Mouse (Mus musculus): ENCODE results near the gene Plekhm3.

Plekhm3 gene

GRCm38 (mm10) chr1:64871956-64872355 lies 84.7 kb downstream of the Plekhm3 start:
- no peak for DNase-seq

- DNase-seq: no peak
Measured at GRCm38 (mm10) chr1:64867684-64868083, 88.9 kb downstream of the Plekhm3 start.

GRCm38 (mm10) chr1:64866140-64866539 lies 90.5 kb downstream of the Plekhm3 start:
- DNase-seq: no peak

GRCm38 (mm10) chr1:64860235-64860920 lies 96.2 kb downstream of the Plekhm3 start:
- no peak for DNase-seq

DNA sequence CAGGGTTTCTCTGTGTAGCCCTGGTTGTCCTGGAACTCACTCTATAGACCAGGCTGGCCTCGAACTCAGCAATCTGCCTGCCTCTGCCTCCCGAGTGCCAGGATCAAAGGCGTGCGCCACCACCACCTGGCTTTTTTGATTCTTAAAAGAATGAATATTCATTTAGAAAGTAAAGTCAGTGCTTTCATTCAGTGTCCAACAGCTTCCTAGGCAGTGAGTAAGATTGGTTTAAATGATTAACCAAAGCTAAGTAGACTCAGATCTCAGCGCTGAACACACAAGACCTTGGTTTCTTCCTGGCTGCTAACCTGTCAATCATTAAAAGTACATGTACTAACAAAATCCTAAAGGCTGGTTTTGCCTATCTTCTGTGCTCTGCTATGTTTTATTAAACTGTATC lies 96.8 kb downstream of the Plekhm3 start:
- DNase-seq: no peak

- no peak for DNase-seq
Measured at GRCm38 (mm10) chr1:64854835-64855234, 101.8 kb downstream of the Plekhm3 start.

DNA sequence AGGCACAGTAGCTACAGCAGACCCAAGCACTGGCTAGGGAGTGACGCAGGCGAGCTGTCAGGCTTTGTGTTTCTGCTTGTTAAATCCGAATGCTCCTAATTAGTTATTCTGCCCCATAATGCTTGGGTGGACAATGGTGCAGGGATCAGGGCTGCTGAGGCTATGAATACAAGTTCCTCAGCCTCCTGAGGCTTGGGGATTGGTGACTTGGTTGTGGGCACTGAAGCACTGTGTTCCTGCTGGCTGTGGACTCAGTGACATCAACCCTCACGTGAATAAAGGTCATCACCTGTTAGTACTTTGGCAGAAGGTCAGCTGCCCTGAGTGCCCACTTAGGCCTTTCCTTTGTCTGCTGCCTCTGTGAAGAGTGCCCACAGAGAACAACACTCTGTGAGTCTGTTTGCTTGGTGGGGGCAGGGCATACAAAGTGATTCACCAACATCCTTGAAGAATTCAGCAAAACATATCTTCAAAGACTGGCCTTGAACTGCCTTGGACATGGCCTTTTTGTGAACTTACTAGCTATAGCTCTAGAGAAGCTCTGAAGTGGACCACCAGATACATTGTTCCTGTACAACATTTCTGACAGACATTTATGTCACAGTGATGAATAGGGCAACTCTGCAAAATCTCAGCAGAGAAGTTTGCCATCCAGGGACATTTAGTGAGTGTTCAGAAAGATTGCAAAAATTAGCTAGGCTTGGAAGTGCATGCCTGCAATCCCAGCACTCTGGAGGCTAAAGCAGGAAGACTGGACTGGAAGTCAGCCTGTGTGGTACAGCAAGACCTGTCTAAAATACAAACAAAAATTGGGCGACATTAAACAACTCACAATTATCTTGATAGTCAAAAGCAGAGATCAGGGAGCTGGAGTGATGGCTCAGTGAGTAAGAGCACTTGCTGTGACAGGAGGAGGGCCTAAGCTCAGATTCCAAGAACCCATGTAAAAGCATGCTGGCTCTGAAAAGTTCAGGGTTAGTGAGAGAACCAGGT lies 102.6 kb downstream of the Plekhm3 start:
- DNase-seq: no peak

- no peak for DNase-seq
Measured at GRCm38 (mm10) chr1:64853244-64853643, 103.4 kb downstream of the Plekhm3 start.

GRCm38 (mm10) chr1:64852272-64852671 lies 104.4 kb downstream of the Plekhm3 start:
- no peak for DNase-seq

DNA sequence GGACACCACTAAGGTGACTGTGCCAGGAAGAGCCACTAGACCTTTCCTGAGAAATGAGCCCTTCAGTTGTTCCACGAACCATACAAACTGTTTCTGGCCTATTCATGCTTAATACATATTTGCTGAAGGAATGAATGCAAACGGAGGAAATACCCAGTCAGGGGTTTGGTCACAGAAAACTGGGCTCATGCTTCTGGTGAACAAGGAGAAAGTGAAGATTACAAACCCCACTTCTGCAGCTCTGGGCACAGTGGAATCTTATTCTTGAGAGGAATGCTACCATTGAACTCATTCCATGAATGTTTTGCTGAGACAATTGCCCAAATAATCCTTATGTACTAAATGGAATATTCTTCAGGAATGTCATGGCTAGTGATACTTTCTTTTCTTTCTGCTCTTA lies 106.3 kb downstream of the Plekhm3 start:
- no peak for DNase-seq

GRCm38 (mm10) chr1:64848996-64849395 lies 107.6 kb downstream of the Plekhm3 start:
- no peak for DNase-seq

GRCm38 (mm10) chr1:64848081-64848480 lies 108.5 kb downstream of the Plekhm3 start:
- no peak for DNase-seq

GRCm38 (mm10) chr1:64847565-64847964 lies 109.1 kb downstream of the Plekhm3 start:
- DNase-seq: no peak

DNA sequence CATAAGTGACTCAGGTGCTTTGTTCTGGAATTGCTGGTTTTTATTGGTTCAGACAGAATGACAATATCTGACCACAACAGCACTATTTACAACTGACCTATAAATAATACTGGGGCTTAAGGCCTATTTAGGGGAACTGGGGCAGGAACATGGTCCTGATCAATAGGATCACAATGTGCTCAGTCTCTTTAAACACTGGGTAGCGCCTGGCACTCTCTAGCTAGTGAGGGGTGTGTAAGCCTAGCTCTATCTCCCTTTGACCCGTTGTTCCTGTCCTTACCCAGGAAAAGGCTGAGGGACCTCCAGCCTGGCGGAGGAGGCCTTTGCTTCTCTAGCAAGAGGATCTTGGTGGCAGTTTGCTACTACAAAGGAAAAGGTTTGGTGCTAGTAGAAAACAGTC lies 111.6 kb downstream of the Plekhm3 start:
- DNase-seq: no peak

DNA sequence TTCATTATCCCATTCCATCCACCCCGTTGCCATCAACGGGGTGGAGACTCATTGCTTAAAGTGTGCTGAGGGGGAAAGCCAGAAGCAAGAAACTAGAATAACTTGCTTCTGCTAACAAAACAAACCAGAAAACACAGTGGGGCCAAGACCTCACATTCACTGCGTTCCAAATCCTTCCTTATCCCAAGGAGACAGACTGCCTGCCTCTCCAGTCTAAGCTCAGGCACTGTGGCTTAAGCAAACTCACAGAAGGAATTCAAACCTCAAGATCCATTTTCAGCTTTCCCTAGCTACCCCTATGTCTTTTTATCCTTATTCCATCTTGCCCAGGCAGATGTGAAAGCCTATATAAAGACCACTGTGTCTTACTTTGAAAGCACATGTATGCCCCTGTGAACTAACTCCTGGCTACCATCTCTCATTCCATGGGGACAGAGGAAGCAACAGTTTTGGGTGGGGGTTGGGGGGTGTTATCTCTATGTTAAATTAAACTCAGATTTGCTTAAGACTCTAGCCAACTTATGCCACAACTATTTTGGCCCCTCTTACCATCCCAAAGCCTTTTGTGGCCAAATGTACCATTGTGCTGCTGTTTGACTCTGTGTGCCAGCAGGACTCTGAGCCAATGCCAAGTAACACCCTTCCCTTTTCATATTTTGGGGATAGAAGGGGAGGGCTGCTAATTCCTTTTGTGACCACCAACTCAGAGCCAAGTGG lies 112.6 kb downstream of the Plekhm3 start:
- no peak for DNase-seq

GRCm38 (mm10) chr1:64840930-64841329 lies 115.7 kb downstream of the Plekhm3 start:
- no peak for DNase-seq

GRCm38 (mm10) chr1:64836584-64836983 lies 120.0 kb downstream of the Plekhm3 start:
- DNase-seq: no peak

DNA sequence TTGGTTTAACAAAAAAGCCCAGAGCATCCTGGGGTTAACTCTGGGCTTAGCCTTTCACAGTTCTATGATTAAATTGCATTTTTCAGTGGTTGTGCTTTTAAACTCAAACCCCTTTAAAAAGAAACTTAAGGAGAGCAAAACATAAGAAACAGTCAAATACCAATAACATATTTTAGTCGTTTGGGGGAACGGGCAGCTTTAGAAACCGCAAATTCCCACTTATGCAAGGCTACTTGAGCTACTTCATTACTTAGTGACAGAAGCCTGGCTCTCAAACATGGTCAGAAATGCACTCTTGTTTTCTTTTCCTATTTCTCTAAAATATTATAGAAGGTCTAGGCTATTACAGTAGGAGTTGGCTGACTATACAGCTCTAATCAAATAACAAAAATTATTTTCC lies 120.5 kb downstream of the Plekhm3 start:
- DNase-seq: no peak

GRCm38 (mm10) chr1:64831552-64831951 lies 125.1 kb downstream of the Plekhm3 start:
- no peak for DNase-seq

GRCm38 (mm10) chr1:64827434-64827833 lies 129.2 kb downstream of the Plekhm3 start:
- no peak for DNase-seq

DNA sequence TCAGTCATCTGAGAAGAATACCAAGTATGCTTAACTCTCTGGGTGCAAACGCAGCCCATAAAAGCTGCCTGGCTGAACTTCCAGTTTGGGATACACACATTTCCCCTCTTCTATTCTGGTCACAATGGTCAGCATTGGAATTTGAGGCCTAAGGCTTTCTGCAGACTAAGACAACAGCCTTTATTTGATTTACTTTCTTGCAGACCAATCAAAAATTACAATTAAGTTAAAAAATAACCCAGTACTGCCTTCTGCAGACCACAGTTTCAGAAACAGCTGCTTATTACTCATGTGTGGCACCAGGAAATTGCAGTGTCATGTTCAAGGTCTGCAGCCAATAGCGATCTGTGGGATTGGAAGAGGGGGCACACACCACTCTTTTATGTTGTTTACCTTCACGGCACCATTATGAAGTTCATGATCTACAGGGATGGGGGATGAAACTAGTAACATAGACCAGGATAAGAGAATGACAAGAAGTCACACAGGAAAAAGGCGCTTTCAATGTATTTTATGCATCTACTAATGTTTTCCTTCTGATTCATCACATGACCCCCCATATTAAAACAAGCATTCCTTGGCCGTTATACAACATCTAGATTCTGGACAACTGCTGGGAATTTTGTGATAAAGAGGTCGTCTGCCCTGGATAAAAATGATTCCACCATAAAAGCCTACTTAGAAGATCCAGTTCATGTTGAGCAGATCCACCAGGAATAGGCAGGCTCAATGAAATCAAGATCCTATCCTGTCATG lies 130.1 kb downstream of the Plekhm3 start:
- DNase-seq: no peak

DNA sequence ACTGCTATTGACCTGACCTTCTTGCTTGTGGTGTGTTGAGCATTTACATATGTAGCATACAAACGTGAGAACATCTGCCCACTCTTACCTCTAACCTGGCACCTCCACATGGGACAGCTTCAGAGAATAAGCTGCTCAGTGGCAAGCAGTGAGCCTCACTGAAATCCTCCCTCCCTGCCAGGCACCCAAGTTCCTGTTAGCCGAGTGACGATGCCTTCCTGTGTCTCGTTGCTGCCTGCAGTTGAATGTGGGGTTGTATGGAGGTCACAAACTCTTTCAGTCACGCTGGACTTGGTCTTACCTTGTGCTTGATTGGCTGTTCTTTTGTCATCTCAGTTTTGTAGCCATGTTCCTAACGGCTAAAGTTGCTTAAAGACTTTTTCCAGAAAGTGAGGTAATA lies 133.1 kb downstream of the Plekhm3 start:
- no peak for DNase-seq

- no peak for DNase-seq
Measured at GRCm38 (mm10) chr1:64817709-64818108, 138.9 kb downstream of the Plekhm3 start.
